Mouse (Mus musculus): Measurements from ENCODE around the gene Gm48551. TPM values are rescaled to one million over a fixed set of nuclear protein-coding genes. Genes with fewer than 3 reads are reported as not detected.

The Gm48551 gene
- 3.2 and 5.1 TPM in 2 replicates for polyA plus RNA-seq (2012; rRNA removed; ENCODE audit: low replicate concordance)

GRCm38 (mm10) chr10:81383802-81384604 lies at the start of gene Gm48551, which contains the start of gene Dohh:
Gm48551 (plus strand) TSS chr10:81384466.
Dohh (plus strand) TSS chr10:81384428.

GRCm38 (mm10) chr10:81342686-81343505 lies 41.4 kb upstream of the Gm48551 start, which contains the start of gene Gipc3:
Gipc3 (minus strand) TSS chr10:81343266.

GRCm38 (mm10) chr10:81350351-81351063 lies 33.8 kb upstream of the Gm48551 start, which contains the start of gene Hmg20b:
Hmg20b (minus strand) TSS chr10:81350480.

GRCm38 (mm10) chr10:81356991-81357844 lies 27.0 kb upstream of the Gm48551 start, which contains the start of gene Mfsd12:
Mfsd12 (plus strand) TSS chr10:81357491.

GRCm38 (mm10) chr10:81365672-81366476 lies 18.4 kb upstream of the Gm48551 start, which contains the start of gene 4930404N11Rik:
4930404N11Rik (minus strand) TSS chr10:81365816.

GRCm38 (mm10) chr10:81377793-81378552 lies 6.3 kb upstream of the Gm48551 start, which contains the start of gene Fzr1:
Fzr1 (minus strand) TSS chr10:81378516.

GRCm38 (mm10) chr10:81388505-81389055 lies 4.3 kb downstream of the Gm48551 start, which contains the start of gene Gm48552:
Gm48552 (plus strand) TSS chr10:81389005.

GRCm38 (mm10) chr10:81392781-81393185 lies 8.5 kb downstream of the Gm48551 start, which contains the start of gene Smim24:
Smim24 (plus strand) TSS chr10:81393051.

Other genes starting within 250 kb of the Gm48551 start
- gene Zbtb7a, start 249.2 kb upstream of the Gm48551 start, polyA plus RNA-seq (2012; rRNA removed; ENCODE audit: low replicate concordance): 32.2 and 49.6 TPM in 2 replicates
- gene Pias4, start 216.5 kb upstream of the Gm48551 start, polyA plus RNA-seq (2012; rRNA removed; ENCODE audit: low replicate concordance): 28.2 and 37.7 TPM in 2 replicates
- 1,292 and 2,498 TPM in 2 replicates for gene Eef2, start 207.8 kb upstream of the Gm48551 start, polyA plus RNA-seq (2012; rRNA removed; ENCODE audit: low replicate concordance)
- gene Dapk3, start 201.5 kb upstream of the Gm48551 start, polyA plus RNA-seq (2012; rRNA removed; ENCODE audit: low replicate concordance): 75.2 and 89.3 TPM in 2 replicates
- gene 4930442H23Rik, start 200.6 kb upstream of the Gm48551 start, polyA plus RNA-seq (2012; rRNA removed; ENCODE audit: low replicate concordance): not detected in 2 replicates
- not detected in 2 replicates for gene Nmrk2, start 182.4 kb upstream of the Gm48551 start, polyA plus RNA-seq (2012; rRNA removed; ENCODE audit: low replicate concordance)
- 0.03 and 0.06 TPM in 2 replicates for gene Atcay, start 153.6 kb upstream of the Gm48551 start, polyA plus RNA-seq (2012; rRNA removed; ENCODE audit: low replicate concordance)
- 5.7 and 25.8 TPM in 2 replicates for gene Zfr2, start 151.3 kb upstream of the Gm48551 start, polyA plus RNA-seq (2012; rRNA removed; ENCODE audit: low replicate concordance)
- gene Matk, start 131.5 kb upstream of the Gm48551 start, polyA plus RNA-seq (2012; rRNA removed; ENCODE audit: low replicate concordance): 3.3 and 4.0 TPM in 2 replicates
- 78.4 and 104 TPM in 2 replicates for gene Mrpl54, start 117.5 kb upstream of the Gm48551 start, polyA plus RNA-seq (2012; rRNA removed; ENCODE audit: low replicate concordance)
- gene Apba3, start 117.5 kb upstream of the Gm48551 start, polyA plus RNA-seq (2012; rRNA removed; ENCODE audit: low replicate concordance): 107 and 116 TPM in 2 replicates
- gene Tjp3, start 92.9 kb upstream of the Gm48551 start, polyA plus RNA-seq (2012; rRNA removed; ENCODE audit: low replicate concordance): 0.26 and 15.2 TPM in 2 replicates
- 56.8 and 80.2 TPM in 2 replicates for gene Pip5k1c, start 91.5 kb upstream of the Gm48551 start, polyA plus RNA-seq (2012; rRNA removed; ENCODE audit: low replicate concordance)
- gene Cactin, start 63.4 kb upstream of the Gm48551 start, polyA plus RNA-seq (2012; rRNA removed; ENCODE audit: low replicate concordance): 23.1 and 38.0 TPM in 2 replicates
- 10.1 and 16.3 TPM in 2 replicates for gene Tbxa2r, start 55.7 kb upstream of the Gm48551 start, polyA plus RNA-seq (2012; rRNA removed; ENCODE audit: low replicate concordance)
- gene Gipc3, start 41.2 kb upstream of the Gm48551 start, polyA plus RNA-seq (2012; rRNA removed; ENCODE audit: low replicate concordance): 2.2 and 4.8 TPM in 2 replicates
- 69.5 and 90.1 TPM in 2 replicates for gene Hmg20b, start 34.0 kb upstream of the Gm48551 start, polyA plus RNA-seq (2012; rRNA removed; ENCODE audit: low replicate concordance)
- 38.6 and 41.1 TPM in 2 replicates for gene Mfsd12, start 27.0 kb upstream of the Gm48551 start, polyA plus RNA-seq (2012; rRNA removed; ENCODE audit: low replicate concordance)
- gene 4930404N11Rik, start 18.6 kb upstream of the Gm48551 start, polyA plus RNA-seq (2012; rRNA removed; ENCODE audit: low replicate concordance): 0.43 and 1.8 TPM in 2 replicates
- 56.1 and 75.2 TPM in 2 replicates for gene Fzr1, start 6.0 kb upstream of the Gm48551 start, polyA plus RNA-seq (2012; rRNA removed; ENCODE audit: low replicate concordance)
- gene Dohh, start within 50 bp of the Gm48551 start, polyA plus RNA-seq (2012; rRNA removed; ENCODE audit: low replicate concordance): 61.5 and 66.9 TPM in 2 replicates
- gene Gm48552, start 4.5 kb downstream of the Gm48551 start, polyA plus RNA-seq (2012; rRNA removed; ENCODE audit: low replicate concordance): 1.5 and 1.8 TPM in 2 replicates
- 9.8 and 12.3 TPM in 2 replicates for gene Smim24, start 8.6 kb downstream of the Gm48551 start, polyA plus RNA-seq (2012; rRNA removed; ENCODE audit: low replicate concordance)
- 67.7 and 99.8 TPM in 2 replicates for gene Nfic, start 71.2 kb downstream of the Gm48551 start, polyA plus RNA-seq (2012; rRNA removed; ENCODE audit: low replicate concordance)
- gene Celf5, start 98.2 kb downstream of the Gm48551 start, polyA plus RNA-seq (2012; rRNA removed; ENCODE audit: low replicate concordance): 0.70 and 0.93 TPM in 2 replicates
- 174 and 241 TPM in 2 replicates for gene Ncln, start 111.9 kb downstream of the Gm48551 start, polyA plus RNA-seq (2012; rRNA removed; ENCODE audit: low replicate concordance)
- 7.2 and 9.4 TPM in 2 replicates for gene S1pr4, start 115.7 kb downstream of the Gm48551 start, polyA plus RNA-seq (2012; rRNA removed; ENCODE audit: low replicate concordance)
- 3.8 and 5.3 TPM in 2 replicates for gene Gna15, start 139.8 kb downstream of the Gm48551 start, polyA plus RNA-seq (2012; rRNA removed; ENCODE audit: low replicate concordance)
- 141 and 164 TPM in 2 replicates for gene Gna11, start 160.7 kb downstream of the Gm48551 start, polyA plus RNA-seq (2012; rRNA removed; ENCODE audit: low replicate concordance)
- gene Aes, start 175.0 kb downstream of the Gm48551 start, polyA plus RNA-seq (2012; rRNA removed; ENCODE audit: low replicate concordance): 885 and 1,244 TPM in 2 replicates
- 43.6 and 76.2 TPM in 2 replicates for gene Tle2, start 190.1 kb downstream of the Gm48551 start, polyA plus RNA-seq (2012; rRNA removed; ENCODE audit: low replicate concordance)
- 9.9 and 14.9 TPM in 2 replicates for gene Tle6, start 216.6 kb downstream of the Gm48551 start, polyA plus RNA-seq (2012; rRNA removed; ENCODE audit: low replicate concordance)
- 1.1 and 1.3 TPM in 2 replicates for gene BC025920, start 221.8 kb downstream of the Gm48551 start, polyA plus RNA-seq (2012; rRNA removed; ENCODE audit: low replicate concordance)
- 24.8 and 39.4 TPM in 2 replicates for gene Sirt6, start 243.3 kb downstream of the Gm48551 start, polyA plus RNA-seq (2012; rRNA removed; ENCODE audit: low replicate concordance)
- 36.2 and 58.5 TPM in 2 replicates for gene Ankrd24, start 244.1 kb downstream of the Gm48551 start, polyA plus RNA-seq (2012; rRNA removed; ENCODE audit: low replicate concordance)

All from subcutaneous adipose tissue, adult 2 months (tissue).